Mouse (Mus musculus) heart, postnatal 25 days (tissue): ENCODE results near the gene Gcsh. TPM values are rescaled to one million over a fixed set of nuclear protein-coding genes. Genes with fewer than 3 reads are reported as not detected.

ENCODE experiments used
- DNase-seq: peaks from one replicate; pipeline ENCODE4 v3.0.0; 2022; ENCODE audit warnings: low spot score
- intact Hi-C: fragments of 180-260 bp; cut with DNase I; formaldehyde crosslinking; loops from one replicate; pipeline ENCODE4 v1.15.1; 2025
- total RNA-seq, 2 experiments: library from RNA; stranded (reverse); gene quantifications; 2 replicates each; pipeline ENCODE4 v1.2.3; 2021

The Gcsh gene
- total RNA-seq, 2 experiments from 2014 or later = 47.1 to 50.5 TPM

DNA sequence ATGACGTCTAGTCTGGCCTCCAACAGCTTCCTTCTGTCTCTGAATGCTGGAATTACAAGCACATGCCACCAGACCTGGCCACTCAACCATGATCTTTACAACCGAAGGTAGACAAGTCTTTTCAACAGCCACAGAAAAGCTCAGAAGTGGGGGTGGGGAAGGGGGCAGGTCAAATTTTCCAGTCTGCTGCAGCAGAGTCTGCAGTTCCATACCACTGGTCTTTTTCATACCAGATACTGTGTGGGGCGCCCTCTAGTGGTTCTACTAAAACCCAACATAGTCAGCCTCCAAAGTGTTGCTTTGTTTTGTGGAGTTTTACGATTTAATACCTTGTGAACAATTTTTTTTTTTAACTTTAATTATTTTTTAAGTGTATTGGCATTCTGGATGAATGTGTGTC, 13.2 kb downstream of the Gcsh start:
- intact Hi-C loops = loop anchor here (1.0 to 5.0 kb wide), 2 partner anchors 37 to 113 kb away; partner anchors contain the start of gene Atmin
- no peak for DNase-seq

DNA sequence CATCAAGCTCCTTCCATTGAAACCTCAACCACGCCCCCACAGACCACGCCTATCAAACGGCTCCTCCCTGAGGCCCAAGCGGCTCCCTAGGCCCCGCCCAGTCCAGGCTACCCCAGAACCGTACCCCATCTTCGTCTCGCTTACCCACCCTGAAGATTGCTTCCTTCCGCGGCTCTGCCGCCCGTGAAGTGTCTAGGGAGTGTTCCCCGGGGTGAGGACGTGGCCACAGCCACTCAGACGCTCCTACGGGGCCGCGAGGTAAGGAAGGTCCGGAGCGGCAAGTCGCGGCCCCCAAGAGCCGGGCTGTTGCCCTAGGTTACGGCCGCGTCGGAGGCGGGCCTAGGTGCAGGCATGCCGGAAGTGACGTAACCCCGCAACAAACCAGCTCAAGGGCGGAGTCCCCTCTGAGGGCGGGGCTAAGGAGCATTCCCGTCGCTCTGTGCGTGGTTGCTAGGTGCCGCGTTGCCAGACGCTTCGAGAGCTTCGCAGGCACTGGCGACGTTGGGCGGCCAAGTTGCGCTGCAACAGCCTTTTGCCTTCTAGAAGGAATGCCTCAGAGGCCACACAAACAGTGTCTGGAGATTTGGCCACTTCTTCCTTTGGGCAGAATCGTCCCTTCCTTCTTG, 14.6 kb downstream of the Gcsh start, which contains the start of gene 1700030J22Rik:
1700030J22Rik (minus strand) TSS at position 329 of the 626 bp plus-strand sequence.
- peak; percentile 97 for DNase-seq
- intact Hi-C loops = no loop called here

DNA sequence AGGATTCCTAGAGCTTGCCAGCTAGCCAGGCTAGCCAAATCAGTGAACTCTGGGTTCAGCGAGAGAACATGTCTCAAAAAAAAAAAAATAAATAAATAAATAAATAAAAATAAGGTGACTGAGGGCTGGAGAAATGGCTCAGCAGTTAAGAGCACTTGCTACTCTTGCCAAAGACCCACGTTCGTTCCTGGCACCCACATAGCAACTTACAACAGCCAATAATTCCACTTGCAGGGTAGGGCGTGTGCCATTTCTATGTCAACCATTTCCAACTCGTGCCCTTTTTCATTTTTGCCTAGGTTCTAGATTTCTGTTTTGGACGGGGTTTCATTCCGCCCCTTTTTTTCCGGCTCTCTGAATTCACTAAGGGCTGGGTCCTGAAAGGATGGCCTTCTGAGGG, 15.3 kb downstream of the Gcsh start:
- DNase-seq = no peak

DNA sequence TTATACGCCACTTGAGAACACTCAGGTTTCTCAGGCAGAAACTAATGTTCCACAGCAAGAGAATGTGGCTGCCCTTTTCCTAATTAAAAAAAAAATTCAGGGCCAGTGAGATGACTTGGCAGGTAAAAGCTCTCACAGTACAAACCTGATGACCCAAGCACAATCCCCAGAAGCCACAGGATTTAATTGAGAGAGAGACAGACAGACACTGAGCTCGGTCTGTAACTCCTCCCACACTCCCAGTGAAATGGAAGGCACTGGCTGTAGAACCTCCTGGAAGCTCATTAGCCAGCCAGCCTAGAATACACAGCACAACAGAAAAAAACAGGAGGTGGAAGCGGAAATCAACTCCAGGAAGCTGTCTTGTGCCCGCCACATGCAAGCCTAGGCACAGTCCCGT, 17.7 kb downstream of the Gcsh start:
- intact Hi-C loops = no loop called here
- DNase-seq = no peak

More for the DNA sequence above, 15.3 kb downstream of the Gcsh start:
- intact Hi-C loops = no loop called here

DNA sequence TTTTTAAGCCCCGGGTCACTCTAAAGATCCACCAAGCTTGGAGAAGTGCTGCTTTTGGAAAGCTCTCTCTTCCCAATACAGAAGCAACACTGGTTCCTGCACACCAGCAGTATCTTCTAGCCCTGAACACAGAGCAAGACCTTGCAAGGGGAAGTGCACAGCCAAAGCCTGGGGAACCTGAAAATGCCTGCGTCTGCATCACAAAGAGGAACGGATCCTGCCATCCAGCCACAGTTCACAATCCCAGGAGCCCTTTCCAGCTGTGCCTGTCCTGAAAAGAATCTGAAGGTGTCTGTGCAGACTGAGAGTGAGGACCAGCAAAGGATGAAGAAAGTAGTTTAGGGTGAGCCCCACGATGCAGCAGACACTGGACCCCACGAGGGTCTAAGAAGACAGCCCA, 18.3 kb downstream of the Gcsh start:
- DNase-seq = no peak
- intact Hi-C loops = no loop called here

DNA sequence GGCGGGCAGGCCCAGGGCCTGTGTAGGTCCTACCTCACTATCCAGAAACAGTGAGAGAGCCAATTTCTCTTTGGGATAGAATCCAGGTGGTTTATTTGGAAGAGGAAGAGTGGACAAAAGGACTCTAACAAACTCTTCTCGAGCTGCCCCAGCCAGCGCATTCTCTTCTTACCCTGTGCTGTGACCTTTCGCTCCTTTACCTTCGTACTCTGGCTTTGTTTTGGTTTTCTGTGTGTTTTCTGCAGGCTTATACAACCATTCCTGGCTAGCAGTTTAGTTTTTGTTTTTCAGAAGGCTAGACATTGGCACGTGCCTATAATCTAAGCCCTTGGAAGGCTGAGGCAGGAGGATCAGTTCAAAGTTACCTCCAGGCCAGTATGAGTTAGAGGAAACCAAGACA, 23.8 kb downstream of the Gcsh start:
- intact Hi-C loops = no loop called here

DNA sequence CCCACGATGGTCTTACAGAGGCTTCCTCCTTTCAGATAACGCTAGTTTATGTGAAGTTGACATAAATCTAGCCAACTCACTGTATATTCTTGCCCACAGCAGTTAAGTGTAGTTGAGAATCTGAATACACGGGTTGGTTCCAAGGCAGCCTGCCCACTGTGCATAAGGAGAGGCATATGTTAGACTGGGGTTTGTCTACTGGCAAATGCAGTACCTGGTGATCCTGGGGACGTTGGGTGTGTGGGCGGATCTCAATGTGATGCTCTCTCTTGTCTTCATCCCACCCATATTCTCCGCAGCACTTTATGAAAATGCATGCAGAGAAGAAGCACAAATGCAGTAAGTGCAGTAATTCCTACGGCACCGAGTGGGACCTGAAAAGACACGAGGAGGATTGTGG, 38.9 kb downstream of the Gcsh start:
- intact Hi-C loops = no loop called here
- no peak for DNase-seq

More for the DNA sequence above, 23.8 kb downstream of the Gcsh start:
- no peak for DNase-seq

DNA sequence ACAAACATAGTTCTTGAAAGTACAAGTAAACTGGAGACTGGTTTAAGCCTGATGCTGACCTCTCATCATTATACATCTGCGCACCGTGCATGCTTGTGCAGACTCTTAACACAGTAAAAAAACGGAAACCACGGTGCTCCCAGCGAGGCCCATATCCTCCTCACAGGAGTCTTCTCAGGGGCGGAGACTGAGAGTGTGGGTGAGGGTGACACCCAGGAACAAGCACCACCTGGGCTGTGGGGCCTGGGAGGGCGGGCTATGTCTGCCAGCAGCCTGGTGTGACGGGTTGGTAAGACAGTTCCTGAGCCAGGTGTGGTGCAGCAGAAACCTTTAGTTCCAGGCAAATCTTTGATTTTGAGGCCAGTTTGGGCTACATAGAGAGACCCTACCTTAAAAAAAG, 40.9 kb downstream of the Gcsh start:
- DNase-seq = no peak
- intact Hi-C loops = no loop called here

DNA sequence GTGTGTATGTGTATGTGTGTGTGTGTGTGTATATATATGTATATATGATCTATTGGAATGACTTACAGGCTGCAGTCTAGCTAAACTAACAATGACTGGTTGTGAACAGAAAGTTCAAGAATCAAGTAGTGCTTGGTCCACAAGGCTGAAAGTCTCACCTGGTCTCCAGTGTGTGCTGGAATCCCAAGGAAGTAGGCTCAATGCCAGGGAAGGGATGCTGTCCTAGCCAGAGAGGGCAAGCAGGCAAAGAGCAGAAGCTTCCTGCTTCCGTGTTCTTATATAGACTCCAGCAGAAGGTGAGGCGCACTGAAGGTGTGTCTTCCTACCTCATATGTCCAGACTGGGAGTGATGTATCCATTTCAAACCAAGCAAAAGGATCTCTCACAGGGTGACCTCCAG, 41.6 kb downstream of the Gcsh start:
- intact Hi-C loops = no loop called here
- no peak for DNase-seq

DNA sequence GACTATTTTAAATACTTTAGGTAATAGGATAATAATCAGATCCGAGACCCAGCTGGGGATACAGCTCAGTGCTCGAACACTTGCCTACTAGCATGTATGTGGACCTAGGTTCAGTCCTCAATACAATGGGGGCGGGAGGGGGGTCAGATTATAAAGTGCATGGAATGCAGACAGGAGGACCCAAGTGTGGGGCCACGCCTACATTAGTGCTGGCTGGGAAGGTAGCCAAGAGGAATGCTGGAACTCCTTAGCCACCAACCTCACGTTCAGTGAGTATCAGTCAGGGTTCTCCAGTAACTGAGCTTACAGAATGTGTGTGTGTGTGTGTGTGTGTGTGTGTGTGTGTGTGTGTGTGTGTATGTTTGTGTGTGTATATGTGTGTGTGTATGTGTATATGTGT, 42.0 kb downstream of the Gcsh start:
- DNase-seq = no peak
- intact Hi-C loops = no loop called here

DNA sequence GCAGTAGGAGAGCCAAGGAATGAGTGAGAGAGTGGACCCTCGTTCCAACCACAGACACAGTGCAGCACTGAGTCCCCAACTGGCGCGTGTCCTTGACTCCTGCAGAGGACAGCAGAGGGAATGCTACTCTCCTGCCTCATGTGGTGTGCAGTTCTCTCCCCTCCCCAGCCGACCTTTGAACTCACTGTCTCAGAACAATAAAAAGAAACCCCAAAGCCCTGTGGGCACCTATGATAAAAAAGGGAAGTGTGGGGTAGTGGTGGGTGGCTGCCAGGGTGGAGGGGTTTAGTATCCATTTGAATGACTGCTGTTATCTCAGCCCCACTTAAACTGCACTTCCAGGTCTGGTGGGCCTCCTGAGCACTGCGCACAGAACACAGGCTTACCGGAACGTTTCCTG, 45.7 kb downstream of the Gcsh start:
- intact Hi-C loops = no loop called here

DNA sequence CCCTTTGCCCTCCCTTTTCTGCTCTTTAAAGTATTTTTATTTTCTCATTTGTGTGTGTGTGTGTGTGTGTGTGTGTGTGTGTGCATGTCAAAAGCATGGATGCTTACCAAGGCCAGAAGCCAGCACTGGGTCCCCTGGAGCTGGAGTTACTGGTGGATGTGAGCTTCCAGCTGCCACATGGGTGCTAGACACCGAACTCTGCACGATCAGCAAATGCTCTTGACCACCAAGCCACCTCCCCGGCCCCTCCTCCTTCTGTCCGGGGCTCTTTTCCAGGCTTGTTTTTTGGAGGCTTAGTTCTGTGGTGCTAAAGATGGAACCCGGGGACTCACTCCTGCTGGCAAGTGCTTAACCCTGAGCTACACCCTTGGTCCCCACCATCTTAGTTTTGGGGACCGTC, 46.5 kb downstream of the Gcsh start:
- intact Hi-C loops = no loop called here
- no peak for DNase-seq

More for the DNA sequence above, 45.7 kb downstream of the Gcsh start:
- DNase-seq = no peak

DNA sequence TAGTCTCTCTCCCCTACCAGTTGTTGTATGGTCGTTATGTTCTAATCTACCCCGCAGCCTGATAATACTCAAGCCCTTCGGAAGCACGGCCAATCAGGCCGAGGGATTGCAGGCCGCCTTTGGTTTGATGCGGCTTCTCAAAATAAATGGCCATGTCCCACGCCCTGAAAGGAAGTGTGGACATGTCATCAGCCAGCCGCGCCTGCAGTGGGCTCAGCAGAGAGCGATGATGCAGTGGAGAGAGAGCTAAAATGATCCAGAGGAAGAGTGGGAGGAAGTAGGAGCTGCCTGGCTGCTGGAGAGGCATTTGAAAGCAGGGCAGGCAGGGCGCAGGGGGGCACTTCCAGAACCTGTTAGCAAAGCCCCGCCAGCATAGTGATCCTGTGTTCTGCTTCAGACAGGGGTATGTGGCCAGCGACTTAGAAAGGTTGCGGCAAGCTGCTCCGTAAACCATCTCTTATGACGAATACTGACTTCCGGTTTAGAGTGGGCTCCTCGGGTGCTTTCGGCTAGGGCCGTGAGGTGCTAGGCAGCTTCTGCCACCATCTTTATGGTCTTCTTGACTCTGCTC, 47.0 kb downstream of the Gcsh start:
- DNase-seq = peak; percentile 27
- intact Hi-C loops = no loop called here

DNA sequence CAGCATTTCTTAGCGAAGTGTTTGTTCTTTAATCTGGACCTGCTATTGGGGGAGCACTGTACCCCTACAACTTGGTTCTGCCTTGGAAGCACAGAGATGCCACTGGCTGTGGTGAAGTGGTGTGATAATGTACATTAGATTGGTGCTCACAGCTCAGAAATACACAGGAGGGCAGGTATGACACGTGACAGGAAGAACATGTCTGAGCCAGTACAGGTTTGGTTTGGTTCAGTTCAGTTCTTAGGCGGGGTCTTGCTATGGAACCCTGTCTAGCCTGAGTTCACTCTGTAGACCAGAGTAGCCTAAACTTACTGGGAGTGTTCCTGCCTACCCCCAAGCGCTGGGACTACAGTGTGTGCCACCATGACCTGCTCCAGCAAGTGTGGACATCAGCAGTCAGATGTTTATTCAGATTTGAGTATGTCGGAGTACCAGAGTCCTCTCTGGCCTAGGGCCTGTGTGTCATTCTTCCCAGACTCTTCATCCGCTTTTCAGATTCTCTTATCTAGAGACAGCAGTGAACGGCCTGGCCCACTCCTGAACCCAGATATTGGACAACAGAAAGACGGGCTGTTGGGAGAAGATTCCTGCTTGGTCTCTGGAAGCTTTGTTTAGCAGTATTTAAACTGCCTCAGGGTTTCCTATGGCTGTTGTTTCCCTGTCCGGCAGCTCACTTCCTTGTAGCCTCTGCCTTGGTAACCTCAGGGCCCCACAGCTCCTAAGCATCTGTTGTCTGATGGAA, 48.0 kb downstream of the Gcsh start:
- no peak for DNase-seq
- intact Hi-C loops = no loop called here

DNA sequence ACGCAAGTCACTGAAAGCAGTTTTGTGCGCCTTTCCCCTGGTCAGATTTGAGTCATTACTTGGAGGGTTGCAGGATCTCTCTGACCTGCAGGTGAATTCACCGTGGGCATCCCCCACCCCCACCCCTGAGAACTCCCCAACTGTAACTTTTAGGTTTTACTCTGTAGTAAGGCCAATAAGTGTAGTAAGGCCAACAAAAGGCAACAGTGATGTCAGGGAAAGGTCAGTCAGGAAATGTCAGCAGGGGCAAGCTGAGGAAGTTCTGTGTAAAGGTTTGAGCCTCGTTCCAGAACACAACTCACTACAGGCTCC, 49.0 kb downstream of the Gcsh start:
- DNase-seq = no peak
- intact Hi-C loops = no loop called here

DNA sequence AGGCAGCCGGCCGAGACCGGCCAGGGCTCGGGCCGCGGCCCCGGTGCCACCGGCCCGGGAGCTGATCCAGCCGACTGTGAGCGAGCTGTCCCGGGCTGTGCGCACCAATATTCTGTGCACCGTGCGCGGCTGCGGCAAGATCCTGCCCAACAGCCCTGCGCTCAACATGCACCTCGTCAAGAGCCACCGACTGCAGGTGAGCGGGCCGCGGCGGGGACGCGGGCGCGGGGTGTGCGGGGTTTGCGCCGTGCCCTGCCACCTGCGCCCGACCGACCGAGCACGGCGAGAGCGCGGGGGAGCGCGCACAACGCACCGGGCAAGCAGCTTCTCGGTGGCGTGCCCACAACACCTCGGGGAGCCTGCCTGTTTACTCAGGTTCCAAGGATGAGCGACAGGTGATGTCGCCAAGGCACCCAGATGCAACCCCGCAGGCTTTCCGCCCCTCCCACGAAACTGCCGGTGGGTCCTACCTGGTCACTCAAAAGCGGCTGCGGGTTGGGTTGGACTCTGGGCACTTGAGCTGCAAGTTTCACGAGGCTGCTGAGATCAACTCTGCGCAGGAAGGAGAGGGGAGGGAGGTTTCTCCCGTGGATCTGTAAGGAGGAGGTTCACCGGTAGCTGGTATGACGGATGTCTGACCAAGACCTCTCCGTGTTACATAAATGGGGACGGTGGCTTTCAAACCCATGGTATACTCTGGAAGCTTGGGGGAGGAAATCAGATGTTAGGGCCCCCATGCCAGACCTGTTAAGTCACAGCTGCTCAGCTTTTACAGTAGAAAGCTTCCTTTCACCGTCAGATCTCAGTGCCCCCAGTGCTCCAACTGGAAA, 49.6 kb downstream of the Gcsh start:
- DNase-seq = no peak
- intact Hi-C loops = loop anchor here (1.0 to 2.0 kb wide), 2 partner anchors 21 to 37 kb away; no protein-coding TSS in a partner anchor

DNA sequence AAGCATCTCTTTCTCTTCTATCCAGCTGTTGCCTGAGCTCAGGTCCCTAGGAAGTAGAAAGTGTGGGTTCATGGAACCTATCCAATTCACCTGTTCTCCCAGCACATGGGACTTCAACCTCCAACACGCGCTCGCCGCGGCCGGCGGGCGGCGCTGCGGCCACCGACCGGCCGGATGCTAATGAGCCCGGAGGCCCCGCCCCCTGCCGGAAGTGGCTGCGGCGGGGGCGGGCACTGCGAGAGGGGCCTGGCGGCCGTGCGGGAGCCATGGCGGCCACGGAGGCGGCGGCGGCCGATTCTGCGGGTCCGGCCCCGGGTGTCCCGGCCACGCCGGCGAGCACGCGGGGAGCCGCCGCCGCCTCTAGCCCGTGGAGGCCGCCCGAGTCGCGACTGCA, 50.2 kb downstream of the Gcsh start, which contains the start of gene Atmin:
Atmin (plus strand) TSS at position 233 of the 394 bp plus-strand sequence.
- DNase-seq = peak; percentile 70
- intact Hi-C loops = loop anchor here (1.0 to 2.0 kb wide), 2 partner anchors 20 to 37 kb away; no protein-coding TSS in a partner anchor

DNA sequence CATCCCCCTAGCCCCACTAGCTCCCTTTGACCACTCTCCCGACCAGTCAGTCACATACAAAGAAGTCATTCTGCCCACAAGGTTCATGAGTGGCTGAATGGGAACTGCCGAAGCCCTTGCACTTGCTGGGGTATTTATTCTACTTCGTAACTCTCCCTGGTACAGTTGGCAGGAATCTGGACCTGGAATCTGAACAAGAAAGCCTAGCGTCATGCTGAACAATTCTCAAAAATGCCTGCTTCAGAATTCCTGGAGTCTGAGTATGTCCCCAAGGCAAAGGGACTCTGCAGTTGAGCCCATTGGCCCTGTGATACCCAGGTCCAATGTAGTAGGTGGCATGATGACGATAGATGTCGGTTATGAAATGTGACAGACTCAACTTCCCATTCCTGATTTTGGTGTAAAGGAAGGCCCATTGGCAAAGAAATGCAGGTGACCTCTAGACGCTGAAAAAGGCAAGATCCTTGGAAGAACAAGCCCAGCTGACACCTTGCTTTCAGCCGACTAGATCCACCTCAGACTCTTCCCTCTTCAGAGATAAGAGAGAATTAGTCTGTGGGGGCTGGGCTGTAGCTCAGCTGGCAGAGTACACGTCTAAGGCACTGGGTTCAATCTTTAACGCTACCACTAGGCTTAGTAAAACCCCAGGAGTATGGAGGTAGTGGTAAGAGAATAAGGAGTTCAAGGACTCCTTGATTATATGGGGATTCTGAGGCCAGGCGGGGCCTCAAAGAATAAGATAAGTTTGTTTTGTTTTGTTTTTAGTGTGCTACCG, 50.9 kb downstream of the Gcsh start:
- intact Hi-C loops = loop anchor here (1.0 to 2.0 kb wide), 2 partner anchors 20 to 38 kb away; no protein-coding TSS in a partner anchor
- DNase-seq = no peak

DNA sequence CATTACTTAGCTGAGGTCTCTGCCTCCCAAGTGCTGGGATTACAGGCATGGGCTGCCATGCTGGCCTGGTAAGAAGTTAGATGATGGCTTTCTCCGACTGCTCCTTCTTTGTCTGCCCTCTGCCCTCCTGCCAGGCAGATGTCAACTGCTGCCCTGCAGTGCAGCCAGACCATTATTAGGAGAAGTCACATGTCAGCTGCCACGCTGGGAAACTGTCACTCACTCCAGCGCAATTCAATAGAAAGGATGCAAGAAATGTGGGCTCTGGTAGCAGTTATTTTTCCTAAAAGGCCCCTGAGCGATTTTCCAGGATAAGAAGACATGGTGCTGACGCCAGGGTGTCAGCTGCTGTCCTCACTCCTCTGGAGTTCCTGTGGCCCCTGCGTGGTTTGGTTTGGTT, 57.8 kb downstream of the Gcsh start:
- intact Hi-C loops = no loop called here
- DNase-seq = no peak

DNA sequence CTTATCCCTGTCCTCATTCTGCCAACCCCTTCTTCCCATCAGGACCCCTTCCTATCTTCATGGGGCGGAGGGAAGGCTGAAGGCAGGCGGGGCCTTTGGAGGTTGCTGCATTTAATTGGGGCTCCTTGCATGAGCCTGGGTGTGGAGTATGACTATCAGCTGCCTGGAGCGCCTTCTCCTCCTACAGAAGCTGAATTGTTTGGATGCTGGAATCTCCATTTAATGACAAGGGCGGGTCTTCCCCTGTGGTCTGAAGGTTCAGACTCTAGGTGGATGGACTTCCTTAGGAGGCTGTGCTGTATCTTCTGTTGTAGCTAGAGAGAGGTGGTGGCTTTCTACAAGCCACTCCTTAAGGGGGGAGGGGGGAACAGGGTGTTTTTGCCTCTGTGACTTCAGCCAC, 58.4 kb downstream of the Gcsh start:
- DNase-seq = no peak
- intact Hi-C loops = no loop called here
